Mouse (Mus musculus): ENCODE results near the gene Dact2. TPM values are rescaled to one million over a fixed set of nuclear protein-coding genes. Genes with fewer than 3 reads are reported as not detected.

The Dact2 gene
- polyA plus RNA-seq (2012; rRNA removed): 0.39 and 0.41 TPM in 2 replicates

GRCm38 (mm10) chr17:14204061-14204460, at the start of gene Dact2:
Gene Dact2 (minus strand): TSS chr17:14204304.
- DNase-seq (ENCODE audit: low read depth in 1 of 2, low spot score in 2 of 2): no peak
- H3K4me3 ChIP-seq (ENCODE audit: extremely low read depth, insufficient read depth, insufficient read length): no peak within 1 kb of the TSS; the same call in 1 of the 2 replicates
- H3K36me3 ChIP-seq (ENCODE audit: control insufficient read depth, insufficient read depth, low read length): no peaks in the 10 kb centered on the region
- H3K4me1 ChIP-seq (ENCODE audit: control insufficient read depth, insufficient read depth, insufficient read length): no peaks in the 10 kb centered on the region; the same call in 1 of the 2 replicates
- H3K27me3 ChIP-seq (ENCODE audit: control insufficient read depth, insufficient read depth, low read length): peaks cover 2% of the 10 kb centered on the region; the same call in 1 of the 2 replicates
- TF ChIP-seq POLR2A (IDR thresholded peaks at IDR 0.05; ENCODE audit: low read depth, low read length): no peak
- no peak for TF ChIP-seq CTCF (IDR thresholded peaks at IDR 0.05; ENCODE audit: extremely low read depth, insufficient read depth, insufficient read length, insufficient replicate concordance)
- H3K27ac ChIP-seq (ENCODE audit: insufficient read depth, low read length): no peak within 1 kb of the TSS
- 49% methylated on average over 13 of the region's 13 CpGs for WGBS

- no peaks in the 10 kb centered on the region for H3K27me3 ChIP-seq (ENCODE audit: control insufficient read depth, insufficient read depth, low read length)
- H3K27ac ChIP-seq (ENCODE audit: insufficient read depth, low read length): no peak overlapping the region
- TF ChIP-seq POLR2A (IDR thresholded peaks at IDR 0.05; ENCODE audit: low read depth, low read length) (no peak), CTCF (IDR thresholded peaks at IDR 0.05; ENCODE audit: extremely low read depth, insufficient read depth, insufficient read length, insufficient replicate concordance) (no peak)
- H3K36me3 ChIP-seq (ENCODE audit: control insufficient read depth, insufficient read depth, low read length): no peaks in the 10 kb centered on the region
- 63% methylated on average over 7 of the region's 7 CpGs for WGBS
- H3K4me3 ChIP-seq (ENCODE audit: extremely low read depth, insufficient read depth, insufficient read length): no peak overlapping the region
- DNase-seq (ENCODE audit: low read depth in 1 of 2, low spot score in 2 of 2): no peak
- no peaks in the 10 kb centered on the region for H3K4me1 ChIP-seq (ENCODE audit: control insufficient read depth, insufficient read depth, insufficient read length)
Measured at GRCm38 (mm10) chr17:14252456-14252855, 48.4 kb upstream of the Dact2 start.

- no peak overlapping the region for H3K27ac ChIP-seq (ENCODE audit: insufficient read depth, low read length)
- no peak overlapping the region for H3K4me3 ChIP-seq (ENCODE audit: extremely low read depth, insufficient read depth, insufficient read length)
- WGBS: 87% methylated on average over 8 of the region's 8 CpGs
- TF ChIP-seq POLR2A (IDR thresholded peaks at IDR 0.05; ENCODE audit: low read depth, low read length): no peak
- no peak for TF ChIP-seq CTCF (IDR thresholded peaks at IDR 0.05; ENCODE audit: extremely low read depth, insufficient read depth, insufficient read length, insufficient replicate concordance)
- H3K36me3 ChIP-seq (ENCODE audit: control insufficient read depth, insufficient read depth, low read length): no peaks in the 10 kb centered on the region
- H3K4me1 ChIP-seq (ENCODE audit: control insufficient read depth, insufficient read depth, insufficient read length): no peaks in the 10 kb centered on the region
- H3K27me3 ChIP-seq (ENCODE audit: control insufficient read depth, insufficient read depth, low read length): no peaks in the 10 kb centered on the region
- DNase-seq (ENCODE audit: low read depth in 1 of 2, low spot score in 2 of 2): no peak
Measured at GRCm38 (mm10) chr17:14250401-14250800, 46.3 kb upstream of the Dact2 start.

- DNase-seq (ENCODE audit: low read depth in 1 of 2, low spot score in 2 of 2): no peak
- Histone ChIP-seq H3K4me1 (ENCODE audit: control insufficient read depth, insufficient read depth, insufficient read length) (no peaks in the 10 kb centered on the region), H3K27ac (ENCODE audit: insufficient read depth, low read length) (no peak overlapping the region), H3K4me3 (ENCODE audit: extremely low read depth, insufficient read depth, insufficient read length) (no peak overlapping the region), H3K27me3 (ENCODE audit: control insufficient read depth, insufficient read depth, low read length) (no peaks in the 10 kb centered on the region), H3K36me3 (ENCODE audit: control insufficient read depth, insufficient read depth, low read length) (no peaks in the 10 kb centered on the region)
- WGBS: 48% methylated on average over 4 of the region's 4 CpGs
- TF ChIP-seq POLR2A (IDR thresholded peaks at IDR 0.05; ENCODE audit: low read depth, low read length): no peak
- no peak for TF ChIP-seq CTCF (IDR thresholded peaks at IDR 0.05; ENCODE audit: extremely low read depth, insufficient read depth, insufficient read length, insufficient replicate concordance)
Measured at GRCm38 (mm10) chr17:14249595-14249994, 45.5 kb upstream of the Dact2 start.

GRCm38 (mm10) chr17:14247931-14248330, 43.8 kb upstream of the Dact2 start:
- Histone ChIP-seq H3K4me1 (ENCODE audit: control insufficient read depth, insufficient read depth, insufficient read length) (no peaks in the 10 kb centered on the region), H3K27me3 (ENCODE audit: control insufficient read depth, insufficient read depth, low read length) (no peaks in the 10 kb centered on the region), H3K4me3 (ENCODE audit: extremely low read depth, insufficient read depth, insufficient read length) (no peak overlapping the region), H3K36me3 (ENCODE audit: control insufficient read depth, insufficient read depth, low read length) (no peaks in the 10 kb centered on the region), H3K27ac (ENCODE audit: insufficient read depth, low read length) (no peak overlapping the region)
- TF ChIP-seq CTCF (IDR thresholded peaks at IDR 0.05; ENCODE audit: extremely low read depth, insufficient read depth, insufficient read length, insufficient replicate concordance): no peak
- no peak for TF ChIP-seq POLR2A (IDR thresholded peaks at IDR 0.05; ENCODE audit: low read depth, low read length)
- DNase-seq (ENCODE audit: low read depth in 1 of 2, low spot score in 2 of 2): no peak
- WGBS: 86% methylated on average over 8 of the region's 8 CpGs

GRCm38 (mm10) chr17:14246266-14246665, 42.2 kb upstream of the Dact2 start:
- H3K27me3 ChIP-seq (ENCODE audit: control insufficient read depth, insufficient read depth, low read length): no peaks in the 10 kb centered on the region
- 93% methylated on average over 2 of the region's 2 CpGs for WGBS
- no peaks in the 10 kb centered on the region for H3K4me1 ChIP-seq (ENCODE audit: control insufficient read depth, insufficient read depth, insufficient read length)
- TF ChIP-seq POLR2A (IDR thresholded peaks at IDR 0.05; ENCODE audit: low read depth, low read length) (no peak), CTCF (IDR thresholded peaks at IDR 0.05; ENCODE audit: extremely low read depth, insufficient read depth, insufficient read length, insufficient replicate concordance) (no peak)
- H3K27ac ChIP-seq (ENCODE audit: insufficient read depth, low read length): no peak overlapping the region
- H3K36me3 ChIP-seq (ENCODE audit: control insufficient read depth, insufficient read depth, low read length): no peaks in the 10 kb centered on the region
- no peak overlapping the region for H3K4me3 ChIP-seq (ENCODE audit: extremely low read depth, insufficient read depth, insufficient read length)
- no peak for DNase-seq (ENCODE audit: low read depth in 1 of 2, low spot score in 2 of 2)

GRCm38 (mm10) chr17:14244195-14244965, 40.3 kb upstream of the Dact2 start:
- 68% methylated on average over 11 of the region's 11 CpGs for WGBS
- H3K27me3 ChIP-seq (ENCODE audit: control insufficient read depth, insufficient read depth, low read length): no peaks in the 10 kb centered on the region
- H3K27ac ChIP-seq (ENCODE audit: insufficient read depth, low read length): no peak overlapping the region
- DNase-seq (ENCODE audit: low read depth in 1 of 2, low spot score in 2 of 2): no peak
- H3K4me1 ChIP-seq (ENCODE audit: control insufficient read depth, insufficient read depth, insufficient read length): no peaks in the 10 kb centered on the region
- H3K4me3 ChIP-seq (ENCODE audit: extremely low read depth, insufficient read depth, insufficient read length): no peak overlapping the region
- TF ChIP-seq POLR2A (IDR thresholded peaks at IDR 0.05; ENCODE audit: low read depth, low read length): no peak
- no peak for TF ChIP-seq CTCF (IDR thresholded peaks at IDR 0.05; ENCODE audit: extremely low read depth, insufficient read depth, insufficient read length, insufficient replicate concordance)
- H3K36me3 ChIP-seq (ENCODE audit: control insufficient read depth, insufficient read depth, low read length): no peaks in the 10 kb centered on the region

Measured in spleen, adult 2 months (tissue).